Mouse (Mus musculus) embryonic facial prominence, embryonic 12.5 days (tissue): ENCODE results near the gene Vmn2r95. TPM values are rescaled to one million over a fixed set of nuclear protein-coding genes. Genes with fewer than 3 reads are reported as not detected.
"Not testable (repeated sequence)": the region's sequence is repeated elsewhere in the genome, so short reads cannot be mapped to it uniquely, and the experiment has no call there.

Source experiments
- ATAC-seq: fragments of 200-750 bp; cut with Nextera tagmentation; 2 replicates; pipeline ENCODE4 v1.8.0; 2017; ENCODE audit not compliant: insufficient number of reproducible peaks, insufficient read depth, low FRiP score, low TSS enrichment
- H3K27ac ChIP-seq: fragments of 300-500 bp; sonication (generic); 2 replicates; pipeline ENCODE4 v1.5.1; 2016; ENCODE audit warnings: mild to moderate bottlenecking
- H3K27me3 ChIP-seq: fragments of 300-500 bp; sonication (generic); 2 replicates; pipeline ENCODE4 v1.6.1; 2016; ENCODE audit warnings: mild to moderate bottlenecking, moderate library complexity
- H3K36me3 ChIP-seq: fragments of 300-500 bp; sonication (generic); 2 replicates; pipeline ENCODE4 v1.6.1; 2016; ENCODE audit warnings: mild to moderate bottlenecking
- H3K4me1 ChIP-seq: fragments of 300-500 bp; sonication (generic); 2 replicates; pipeline ENCODE4 v1.6.1; 2016
- H3K4me2 ChIP-seq: fragments of 300-500 bp; sonication (generic); replicated peaks from 2 replicates; pipeline ENCODE4 v1.6.1; 2016; ENCODE audit warnings: mild to moderate bottlenecking, moderate library complexity
- H3K4me3 ChIP-seq: fragments of 300-500 bp; sonication (generic); 2 replicates; pipeline ENCODE4 v1.5.1; 2016; ENCODE audit warnings: mild to moderate bottlenecking
- H3K9ac ChIP-seq: fragments of 300-500 bp; sonication (generic); 2 replicates; pipeline ENCODE4 v1.6.1; 2016; ENCODE audit warnings: mild to moderate bottlenecking, moderate library complexity
- H3K9me3 ChIP-seq: fragments of 300-500 bp; sonication (generic); 2 replicates; pipeline ENCODE4 v1.6.1; 2016; ENCODE audit warnings: mild to moderate bottlenecking, moderate library complexity
- WGBS: fragments of 180-500 bp; shearing (Covaris S2); methylation state at CpG from one replicate; pipeline ENCODE4 v1.1.7; 2016; 5-methylcytosine and 5-hydroxymethylcytosine counted together
- polyA plus RNA-seq: library from polyadenylated mRNA; unstranded; fragments of >200 nt; fragmentation: Nextera tagmentation; extraction: Ambion mirVana; gene quantifications from 2 replicates; pipeline ENCODE4 v1.2.1, GENCODE M21; 2016

The Vmn2r95 gene
- not detected in 2 replicates for polyA plus RNA-seq

- H3K27me3 ChIP-seq = no peaks in the 10 kb centered on the region
- H3K4me3 ChIP-seq = no peak within 1 kb of the TSS
- no peak within 1 kb of the TSS for H3K9ac ChIP-seq
- H3K4me2 ChIP-seq = no peak within 1 kb of the TSS
- WGBS = 42% methylated on average over 1 of the region's 1 CpGs
- no peak for ATAC-seq
- H3K9me3 ChIP-seq = no peaks in the 10 kb centered on the region
- H3K36me3 ChIP-seq = no peaks in the 10 kb centered on the region
- no peaks in the 10 kb centered on the region for H3K4me1 ChIP-seq
- H3K27ac ChIP-seq = no peak within 1 kb of the TSS
These were observed at the start of gene Vmn2r95 for GRCm38 (mm10) chr17:18423778-18424177. Gene Vmn2r95, plus strand, starts transcription at chr17:18424078.

GRCm38 (mm10) chr17:18455619-18456140 lies 31.8 kb downstream of the Vmn2r95 start:
- WGBS = 76% methylated on average over 3 of the region's 3 CpGs
- ATAC-seq = no peak
- no peak overlapping the region for H3K9ac ChIP-seq
- H3K4me2 ChIP-seq = no peak overlapping the region
- H3K9me3 ChIP-seq = no peaks in the 10 kb centered on the region
- H3K36me3 ChIP-seq = no peaks in the 10 kb centered on the region
- H3K27me3 ChIP-seq = no peaks in the 10 kb centered on the region
- no peak overlapping the region for H3K27ac ChIP-seq
- H3K4me3 ChIP-seq = no peak overlapping the region
- no peaks in the 10 kb centered on the region for H3K4me1 ChIP-seq

DNA sequence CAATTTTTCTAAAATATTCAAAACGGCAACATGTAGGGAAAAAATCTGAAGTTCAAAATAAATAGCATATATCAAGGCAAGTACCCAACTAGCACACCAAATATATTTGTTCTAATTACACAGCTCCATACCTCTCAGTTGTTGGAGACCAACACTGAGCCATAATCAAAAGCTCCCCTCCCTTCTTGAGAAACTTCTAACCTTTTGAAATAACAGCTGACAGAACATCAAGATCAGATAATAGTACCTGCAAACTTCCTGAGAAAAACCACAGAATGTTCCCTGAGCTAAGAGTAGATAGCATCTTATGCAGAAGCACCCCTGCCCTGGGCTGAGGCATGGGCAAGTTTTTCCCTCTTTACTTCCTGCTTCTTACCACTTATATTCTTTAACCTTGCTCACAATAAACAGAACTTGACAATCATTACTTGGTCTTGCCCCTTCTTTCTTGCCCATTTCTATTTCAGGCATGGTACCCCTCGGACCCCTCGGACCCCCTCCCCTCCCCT lies 34.3 kb downstream of the Vmn2r95 start:
- 86% methylated on average over 3 of the region's 3 CpGs for WGBS
- not testable (repeated sequence) for H3K27me3 ChIP-seq, ATAC-seq, H3K36me3 ChIP-seq, H3K4me1 ChIP-seq, H3K9me3 ChIP-seq, H3K4me3 ChIP-seq, H3K9ac ChIP-seq, H3K27ac ChIP-seq, H3K4me2 ChIP-seq

DNA sequence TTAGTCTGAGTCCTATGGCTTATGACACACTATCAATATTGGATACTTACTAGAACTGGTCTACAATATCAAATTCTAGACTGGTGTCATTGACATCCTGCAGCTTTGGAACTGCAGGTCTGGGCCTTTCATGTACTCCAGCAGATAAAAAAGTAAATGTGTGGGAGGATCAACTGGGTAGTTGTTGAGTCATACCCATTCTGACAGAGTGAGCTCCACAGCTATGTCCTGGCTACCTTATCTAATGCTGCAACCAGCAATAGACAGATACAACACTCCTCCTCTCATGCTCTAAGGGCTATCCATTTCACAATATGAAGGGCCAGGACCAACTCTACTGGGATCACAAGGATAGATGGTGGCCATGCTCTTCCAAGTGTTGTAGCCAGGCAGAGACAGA lies 38.8 kb downstream of the Vmn2r95 start:
- Histone ChIP-seq H3K36me3 (no peaks in the 10 kb centered on the region), H3K9ac (no peak overlapping the region), H3K4me1 (no peaks in the 10 kb centered on the region), H3K9me3 (peaks cover 9% of the 10 kb centered on the region; the same call in 1 of the 2 replicates), H3K27me3 (no peaks in the 10 kb centered on the region), H3K4me2 (no peak overlapping the region), H3K4me3 (no peak overlapping the region), H3K27ac (no peak overlapping the region)
- no peak for ATAC-seq

- Histone ChIP-seq H3K27me3 (no peaks in the 10 kb centered on the region), H3K9ac (no peak overlapping the region), H3K4me1 (no peaks in the 10 kb centered on the region), H3K4me3 (no peak overlapping the region), H3K4me2 (no peak overlapping the region), H3K36me3 (no peaks in the 10 kb centered on the region), H3K27ac (no peak overlapping the region), H3K9me3 (0 out of 2 replicates have a peak, but pooled peaks cover 2% of the 10 kb centered on the region)
- ATAC-seq = no peak
- WGBS = 70% methylated on average over 1 of the region's 1 CpGs
These were observed 56.0 kb downstream of the Vmn2r95 start for GRCm38 (mm10) chr17:18479885-18480284.

Other genes starting within 250 kb of the Vmn2r95 start
- gene Vmn2r94, start 146.3 kb upstream of the Vmn2r95 start, polyA plus RNA-seq = not detected in 2 replicates
- not detected in 2 replicates for gene Vmn2r93, start 126.0 kb upstream of the Vmn2r95 start, polyA plus RNA-seq
- not detected in 2 replicates for gene Vmn2r96, start 149.1 kb downstream of the Vmn2r95 start, polyA plus RNA-seq